Mouse (Mus musculus): ENCODE results near the gene Adora3. TPM values are rescaled to one million over a fixed set of nuclear protein-coding genes. Genes with fewer than 3 reads are reported as not detected.

The Adora3 gene
- polyA plus RNA-seq, 1 experiment from 2014 or later, result not detected

DNA sequence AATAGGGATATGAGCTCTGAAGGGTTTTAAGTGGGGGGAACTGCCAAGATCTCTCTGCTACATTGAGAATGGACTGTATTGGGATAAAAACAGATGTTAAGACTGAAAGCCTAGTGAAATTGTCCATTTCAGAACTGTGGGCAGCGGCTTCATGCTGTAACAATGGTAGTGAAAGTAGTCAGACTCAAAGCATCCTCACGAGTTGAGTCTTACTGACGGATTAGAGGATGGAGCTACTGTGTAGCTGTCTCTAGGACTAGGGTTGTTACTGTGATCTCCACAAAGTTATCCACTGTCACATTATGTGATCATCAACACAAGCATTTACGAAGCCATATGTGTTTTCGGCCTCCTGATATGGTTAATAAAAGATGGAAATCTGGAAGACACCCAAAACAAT, 87.5 kb downstream of the Adora3 start:
- no peaks in the 10 kb centered on the region; the same call in 1 of the 2 replicates for H3K36me3 ChIP-seq (ENCODE audit: control insufficient read depth, insufficient read depth, low read length)
- H3K9ac ChIP-seq (ENCODE audit: low read length), result peak overlapping the region; percentile 94
- H3K9me3 ChIP-seq (ENCODE audit: control insufficient read depth, low read length), result no peaks in the 10 kb centered on the region
- no peak overlapping the region for H3K27ac ChIP-seq (ENCODE audit: low read depth, low read length)
- no peaks in the 10 kb centered on the region for H3K27me3 ChIP-seq (ENCODE audit: control insufficient read depth, insufficient read depth, low read length)
- ATAC-seq (replicated peaks; ENCODE audit: low FRiP score), result no peak
- H3K4me3 ChIP-seq (ENCODE audit: low read depth, low read length), result peak overlapping the region; percentile 88
- H3K4me1 ChIP-seq (replicated peaks; ENCODE audit: control insufficient read depth, insufficient read depth, low read length), result peaks cover 7% of the 10 kb centered on the region
- WGBS, result 47% methylated on average over 5 of the region's 5 CpGs
- DNase-seq (ENCODE audit: low spot score), result no peak
- peak overlapping the region; percentile 59 for H3K4me2 ChIP-seq (ENCODE audit: low read depth, low read length, severe bottlenecking)

Other genes starting within 250 kb of the Adora3 start
- 47.6 and 52.9 TPM in 2 replicates for gene Ddx20, start 183.3 kb upstream of the Adora3 start, polyA plus RNA-seq (2014; fragmentation: Nextera tagmentation; extraction: Ambion mirVana)
- 1.8 and 2.9 TPM in 2 replicates for gene Inka2, start 166.3 kb upstream of the Adora3 start, polyA plus RNA-seq (2014; fragmentation: Nextera tagmentation; extraction: Ambion mirVana)
- gene Rap1a, start 69.5 kb upstream of the Adora3 start, polyA plus RNA-seq (2014; fragmentation: Nextera tagmentation; extraction: Ambion mirVana), result 75.9 and 84.3 TPM in 2 replicates
- gene Tmigd3, start within 50 bp of the Adora3 start, polyA plus RNA-seq (2014; fragmentation: Nextera tagmentation; extraction: Ambion mirVana), result 0.21 TPM in 1 of 2 replicates, not detected in the other
- 0.52 and 0.64 TPM in 2 replicates for gene I830077J02Rik, start 61.8 kb downstream of the Adora3 start, polyA plus RNA-seq (2014; fragmentation: Nextera tagmentation; extraction: Ambion mirVana)
- gene Wdr77, start 88.5 kb downstream of the Adora3 start, polyA plus RNA-seq (2014; fragmentation: Nextera tagmentation; extraction: Ambion mirVana), result 148 and 173 TPM in 2 replicates
- gene Atp5f1, start 89.2 kb downstream of the Adora3 start, polyA plus RNA-seq (2014; fragmentation: Nextera tagmentation; extraction: Ambion mirVana), result 457 and 514 TPM in 2 replicates
- 3.2 and 3.4 TPM in 2 replicates for gene Ovgp1, start 102.9 kb downstream of the Adora3 start, polyA plus RNA-seq (2014; fragmentation: Nextera tagmentation; extraction: Ambion mirVana)
- gene Pifo, start 143.8 kb downstream of the Adora3 start, polyA plus RNA-seq (2014; fragmentation: Nextera tagmentation; extraction: Ambion mirVana), result 1.0 and 1.7 TPM in 2 replicates
- gene Chil5, start 162.0 kb downstream of the Adora3 start, polyA plus RNA-seq (2014; fragmentation: Nextera tagmentation; extraction: Ambion mirVana), result not detected in 2 replicates
- 0.16 and 0.44 TPM in 2 replicates for gene Chia1, start 242.4 kb downstream of the Adora3 start, polyA plus RNA-seq (2014; fragmentation: Nextera tagmentation; extraction: Ambion mirVana)